Mouse (Mus musculus): Measurements from ENCODE around the gene Evi2. TPM values are rescaled to one million over a fixed set of nuclear protein-coding genes. Genes with fewer than 3 reads are reported as not detected.

Evi2 gene
- total RNA-seq (2023): 10 to 100 TPM; 20.8 to 24.1 TPM

GRCm38 (mm10) chr11:79530333-79530761 lies at the start of gene Evi2, which contains the start of gene Evi2a:
Evi2 (minus strand) TSS chr11:79530589.
Evi2a (minus strand) TSS chr11:79530609.

DNA sequence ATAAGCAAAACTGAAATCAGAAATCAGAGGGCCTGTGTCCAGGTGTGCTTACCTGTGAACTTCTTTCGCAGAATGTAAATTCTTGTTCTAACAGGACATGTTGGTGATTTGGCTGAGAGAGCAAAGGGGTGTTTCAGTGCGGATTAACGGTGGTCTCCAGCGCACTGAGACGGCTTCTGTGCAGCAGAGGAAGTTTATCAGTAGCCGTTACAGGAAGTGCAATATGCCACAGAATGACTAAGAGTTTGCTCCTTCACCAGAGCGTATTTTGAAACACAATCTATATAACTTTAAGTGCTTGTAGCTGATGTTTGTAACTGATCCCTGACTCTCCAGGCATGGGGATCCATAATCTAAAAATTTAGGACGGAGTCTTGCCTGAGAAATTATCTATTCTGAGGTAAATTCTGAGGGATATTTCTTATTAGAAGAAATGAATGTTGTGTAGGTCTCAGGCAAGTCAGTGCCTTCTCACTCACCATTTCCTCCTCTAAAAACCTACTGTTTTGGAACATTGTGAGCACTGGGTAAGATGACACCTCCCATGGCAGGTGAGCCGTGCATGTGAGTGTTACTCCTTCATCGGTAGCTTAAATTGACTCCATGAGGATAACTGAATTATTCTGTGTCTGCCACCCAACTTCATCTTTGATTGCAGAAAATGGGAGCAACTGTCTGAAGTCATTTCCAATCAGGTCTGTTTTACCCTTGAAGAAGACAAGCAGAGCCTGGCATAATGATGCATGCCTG lies 6.7 kb downstream of the Evi2 start, which contains the start of gene Evi2b:
Gene Evi2b (minus strand): TSS at position 203 of the 750 bp plus-strand sequence.

DNA sequence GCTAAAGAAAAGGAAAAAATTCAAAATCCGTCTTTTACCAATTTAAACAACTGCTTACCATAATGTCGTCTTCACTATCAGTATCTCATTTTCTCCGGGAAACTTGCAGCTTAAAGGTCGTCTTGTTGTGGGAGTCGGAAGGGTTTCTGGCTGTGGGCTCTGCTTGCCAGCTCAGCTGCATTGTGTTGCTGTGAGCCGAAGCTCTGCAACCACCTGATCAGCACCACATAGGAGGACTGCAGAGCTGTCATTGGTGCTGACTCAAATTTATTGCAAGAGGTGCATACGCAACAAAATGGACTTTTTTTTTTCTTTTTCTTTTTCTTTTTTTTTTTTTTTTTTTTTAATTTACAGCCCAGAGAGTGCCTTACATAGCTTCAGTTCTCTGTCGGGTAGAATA lies 26.5 kb downstream of the Evi2 start, which contains the start of gene Omg:
Gene Omg (minus strand): TSS at position 240 of the 400 bp plus-strand sequence.

Other genes with a start within 250 kb of the Evi2 start
- 1 to 10 TPM; 1.5 to 2.6 TPM for gene Gm9964, start 233.7 kb downstream of the Evi2 start, total RNA-seq (2023)
- 10 to 100 TPM; 22.4 to 24.2 TPM for gene Nf1, start 190.9 kb downstream of the Evi2 start, total RNA-seq (2023)
- under 1 TPM; 0.39 to 0.60 TPM for gene Omg, start 26.5 kb downstream of the Evi2 start, total RNA-seq (2023)
- gene Evi2b, start 6.8 kb downstream of the Evi2 start, total RNA-seq (2023): 100 to 1,000 TPM; 446 TPM
- 100 to 1,000 TPM in 1 of 2 experiments, 10 to 100 TPM in 1; 96.2 to 103 TPM for gene Evi2a, start within 50 bp of the Evi2 start, total RNA-seq (2023)
- gene Rab11fip4, start 60.6 kb upstream of the Evi2 start, total RNA-seq (2023): 10 to 100 TPM; 26.0 to 29.1 TPM

Measured in neutrophil, adult 83 days (primary cell).